Mouse (Mus musculus): Measurements from ENCODE around the gene Spats1.

DNA sequence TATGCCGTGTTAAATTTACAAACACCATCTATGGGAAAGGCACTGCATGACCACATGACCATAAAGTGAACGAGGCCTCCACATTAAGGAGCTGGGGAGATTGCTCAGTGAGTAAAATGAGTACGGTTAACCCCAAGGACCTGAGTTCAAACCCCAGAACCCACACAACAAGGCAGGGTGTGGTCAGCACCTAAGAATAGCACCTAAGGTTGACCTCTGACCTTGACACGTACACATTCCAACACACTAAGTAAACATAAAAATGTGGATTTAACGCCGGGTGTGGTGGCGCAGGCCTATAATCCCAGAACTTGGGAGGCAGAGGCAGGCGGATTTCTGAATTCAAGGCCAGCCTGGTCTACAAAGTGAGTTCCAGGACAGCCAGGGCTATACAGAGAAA is 25.6 kb downstream of the Spats1 start:
- TF ChIP-seq GATA1 (IDR thresholded peaks at IDR 0.05; ENCODE audit: low read length) (no peak), TAL1 (IDR thresholded peaks at IDR 0.05; ENCODE audit: low read length) (no peak)

Data from erythroblast, embryonic 14.5 days (primary cell).